Mouse (Mus musculus) forebrain, embryonic 16.5 days (tissue): Measurements from ENCODE around the gene Flvcr1. TPM values are rescaled to one million over a fixed set of nuclear protein-coding genes. Genes with fewer than 3 reads are reported as not detected.

ENCODE experiments used
- ATAC-seq: fragments of 200-750 bp; cut with Nextera tagmentation; 2 replicates; pipeline ENCODE4 v1.8.0; 2017; ENCODE audit warnings: mild to moderate bottlenecking, moderate library complexity
- H3K27ac ChIP-seq: fragments of 300-500 bp; sonication (generic); 2 replicates; pipeline ENCODE4 v1.5.1; 2014; ENCODE audit warnings: low read length, control low read depth
- H3K27me3 ChIP-seq: fragments of 300-500 bp; sonication (generic); replicated peaks from 2 replicates; pipeline ENCODE4 v1.6.1; 2014; ENCODE audit warnings: low read length; ENCODE audit not compliant: control insufficient read depth, insufficient read depth
- H3K36me3 ChIP-seq: fragments of 300-500 bp; sonication (generic); 2 replicates; pipeline ENCODE4 v1.6.1; 2014; ENCODE audit not compliant: control insufficient read depth, insufficient read depth
- H3K4me1 ChIP-seq: fragments of 300-500 bp; sonication (generic); replicated peaks from 2 replicates; pipeline ENCODE4 v1.6.1; 2014; ENCODE audit warnings: low read length; ENCODE audit not compliant: control insufficient read depth, insufficient read depth
- H3K4me2 ChIP-seq: fragments of 300-500 bp; sonication (generic); 2 replicates; pipeline ENCODE4 v1.6.1; 2014; ENCODE audit warnings: mild to moderate bottlenecking, low read length, control low read depth
- H3K4me3 ChIP-seq: fragments of 300-500 bp; sonication (generic); replicated peaks from 2 replicates; pipeline ENCODE4 v1.5.1; 2014; ENCODE audit warnings: mild to moderate bottlenecking, low read length, control low read depth
- H3K9ac ChIP-seq: fragments of 300-500 bp; sonication (generic); replicated peaks from 2 replicates; pipeline ENCODE4 v1.6.1; 2014; ENCODE audit warnings: low read depth, low read length, control low read depth
- H3K9me3 ChIP-seq: fragments of 300-500 bp; sonication (generic); 2 replicates; pipeline ENCODE4 v1.6.1; 2016; ENCODE audit warnings: low read length; ENCODE audit not compliant: control insufficient read depth
- WGBS: fragments of 180-500 bp; shearing (Covaris S2); extraction: QIAGEN DNeasy Blood & Tissue Kit; methylation state at CpG from one replicate; pipeline ENCODE4 v1.1.7; 2014; 5-methylcytosine and 5-hydroxymethylcytosine counted together
- polyA plus RNA-seq: library from polyadenylated mRNA; unstranded; fragments of >200 nt; fragmentation: Nextera tagmentation; extraction: Ambion mirVana; gene quantifications from 2 replicates; pipeline ENCODE4 v1.2.1, GENCODE M21; 2015

The Flvcr1 gene
- polyA plus RNA-seq, result 7.2 and 8.8 TPM in 2 replicates

DNA sequence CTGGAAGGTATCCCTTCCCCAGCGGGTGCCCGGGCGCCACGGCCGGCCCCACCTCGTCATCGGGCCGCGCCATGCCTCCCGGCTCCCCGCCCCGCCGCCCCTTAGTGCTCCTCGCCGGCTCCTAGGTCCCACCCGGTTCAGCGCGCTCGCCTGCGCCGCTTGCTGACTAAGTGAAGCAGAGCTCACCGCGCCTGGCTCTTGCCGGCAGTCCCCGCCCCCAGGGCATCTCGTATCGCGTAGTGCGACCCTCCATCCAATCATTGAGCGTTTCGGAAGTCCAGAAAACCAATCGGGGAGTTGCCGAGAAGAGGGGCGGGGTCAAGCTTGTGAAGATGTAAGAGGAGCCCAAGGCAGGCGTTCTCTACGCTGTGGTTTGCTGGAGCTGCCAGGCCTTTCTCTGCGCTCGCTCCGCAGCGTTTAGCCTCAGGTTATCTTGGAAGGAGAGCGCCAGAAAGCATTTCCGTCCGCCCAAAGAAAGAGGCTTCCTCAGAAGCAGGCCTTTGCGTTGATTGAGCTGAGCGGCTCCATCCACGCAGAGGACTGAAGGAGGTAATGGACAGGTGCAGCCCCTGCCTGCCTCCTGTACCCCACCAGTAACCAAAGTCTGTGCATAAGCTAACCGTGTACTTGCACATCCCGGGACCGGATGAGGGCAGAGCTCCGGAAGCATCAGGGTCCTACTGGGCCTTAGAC lies at the start of gene Flvcr1:
TSS of gene Flvcr1 (minus strand) at position 138 of the 693 bp plus-strand sequence.
- peak within 1 kb of the TSS; percentile 83 for H3K9ac ChIP-seq
- peak; percentile 99 for ATAC-seq
- H3K36me3 ChIP-seq, result no peaks in the 10 kb centered on the region; the same call in 1 of the 2 replicates
- no peaks in the 10 kb centered on the region for H3K27me3 ChIP-seq
- H3K9me3 ChIP-seq, result no peaks in the 10 kb centered on the region
- peaks cover 18% of the 10 kb centered on the region for H3K4me1 ChIP-seq
- H3K4me3 ChIP-seq, result peak within 1 kb of the TSS; percentile 62
- peak within 1 kb of the TSS; percentile 93 for H3K27ac ChIP-seq
- H3K4me2 ChIP-seq, result peak within 1 kb of the TSS; percentile 92
- WGBS, result under 1% methylated on average over 46 of the region's 50 CpGs

GRCm38 (mm10) chr1:191075199-191075883 lies 49.4 kb upstream of the Flvcr1 start:
- Histone ChIP-seq H3K9ac (no peak overlapping the region), H3K4me1 (no peaks in the 10 kb centered on the region), H3K9me3 (no peaks in the 10 kb centered on the region), H3K4me3 (no peak overlapping the region), H3K4me2 (no peak overlapping the region), H3K27ac (no peak overlapping the region), H3K36me3 (0 out of 2 replicates have a peak, but pooled peaks cover 4% of the 10 kb centered on the region), H3K27me3 (no peaks in the 10 kb centered on the region)
- WGBS, result 67% methylated on average over 10 of the region's 10 CpGs
- ATAC-seq, result 0 out of 2 replicates have a peak, but pooled peaks have one; percentile 15

DNA sequence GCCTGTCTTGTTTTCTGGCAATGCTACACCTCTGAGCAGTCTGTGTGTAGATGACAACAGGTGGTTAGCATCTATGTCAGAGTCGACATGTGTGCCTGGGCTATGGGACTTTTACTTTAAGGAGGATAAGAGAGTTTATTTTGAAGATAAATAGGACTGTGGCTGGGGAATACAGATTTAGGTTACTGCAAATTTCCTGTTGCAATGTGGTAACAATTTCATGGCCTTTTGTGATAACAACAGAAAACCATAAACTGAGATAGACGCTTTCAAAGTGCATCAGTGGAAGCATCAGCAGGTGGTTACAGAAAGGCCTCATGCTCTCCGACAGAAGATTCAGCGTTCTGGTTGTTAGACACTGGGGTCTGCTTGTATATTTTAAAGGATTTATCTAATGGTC lies 47.5 kb upstream of the Flvcr1 start:
- no peak for ATAC-seq
- no peak overlapping the region for H3K4me3 ChIP-seq
- H3K9ac ChIP-seq, result no peak overlapping the region
- no peak overlapping the region for H3K27ac ChIP-seq
- 0 out of 2 replicates have a peak, but pooled peaks cover 4% of the 10 kb centered on the region for H3K36me3 ChIP-seq
- H3K4me2 ChIP-seq, result no peak overlapping the region
- no peaks in the 10 kb centered on the region for H3K9me3 ChIP-seq
- 90% methylated on average over 4 of the region's 4 CpGs for WGBS
- no peaks in the 10 kb centered on the region for H3K27me3 ChIP-seq
- H3K4me1 ChIP-seq, result no peaks in the 10 kb centered on the region

DNA sequence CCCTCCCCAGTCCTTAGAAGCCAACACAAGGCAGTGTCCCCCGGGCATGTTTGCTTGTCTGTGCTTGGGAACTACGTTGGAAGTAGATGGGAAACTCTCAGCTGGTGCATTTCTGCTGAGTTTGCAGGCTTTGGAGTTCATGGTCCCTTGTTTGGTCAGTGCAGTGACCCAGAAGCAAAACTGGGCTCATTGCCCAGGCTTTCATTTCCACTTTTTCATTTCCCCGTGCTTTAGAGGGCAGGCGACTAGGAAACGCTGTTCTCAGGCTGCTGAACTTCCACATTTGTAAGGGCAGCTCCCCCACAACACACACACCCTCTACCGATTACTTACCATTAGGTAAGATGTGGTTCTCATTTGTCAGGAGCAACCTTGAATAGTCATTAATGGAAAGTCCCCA lies 47.0 kb upstream of the Flvcr1 start:
- H3K36me3 ChIP-seq, result 0 out of 2 replicates have a peak, but pooled peaks cover 4% of the 10 kb centered on the region
- no peak overlapping the region for H3K27ac ChIP-seq
- ATAC-seq, result no peak
- no peaks in the 10 kb centered on the region for H3K27me3 ChIP-seq
- no peak overlapping the region for H3K9ac ChIP-seq
- 54% methylated on average over 6 of the region's 6 CpGs for WGBS
- no peak overlapping the region for H3K4me2 ChIP-seq
- H3K4me3 ChIP-seq, result no peak overlapping the region
- no peaks in the 10 kb centered on the region for H3K9me3 ChIP-seq
- no peaks in the 10 kb centered on the region for H3K4me1 ChIP-seq

DNA sequence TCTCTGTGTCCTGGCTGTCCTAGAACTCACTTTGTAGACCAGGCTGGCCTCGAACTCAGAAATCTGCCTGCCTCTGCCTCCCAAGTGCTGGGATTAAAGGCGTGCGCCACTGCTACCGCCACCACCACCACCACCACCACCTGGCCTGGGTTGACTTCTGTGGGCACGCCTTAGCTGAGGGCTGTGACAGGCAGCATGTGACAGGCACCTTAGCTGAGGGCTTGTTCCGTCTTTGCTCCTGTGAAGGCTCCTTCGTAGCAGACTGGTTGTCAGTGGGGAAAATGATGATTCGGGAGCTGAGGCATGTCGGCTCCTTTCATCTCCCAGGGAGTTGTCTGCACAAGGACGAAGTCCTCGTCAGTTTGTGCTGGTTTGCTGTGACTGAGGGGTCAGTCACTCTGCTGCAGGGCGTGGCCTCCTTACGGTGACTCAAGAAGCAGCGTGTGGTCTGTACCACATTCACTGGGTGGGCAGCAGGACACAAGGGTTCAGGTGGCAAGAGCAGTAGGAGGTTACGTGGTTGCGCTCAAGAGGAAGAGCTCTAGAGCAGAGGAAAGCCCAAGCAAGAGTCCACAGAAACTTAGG lies 46.5 kb upstream of the Flvcr1 start:
- no peaks in the 10 kb centered on the region for H3K4me1 ChIP-seq
- H3K9ac ChIP-seq, result no peak overlapping the region
- ATAC-seq, result no peak
- no peak overlapping the region for H3K4me3 ChIP-seq
- whole genome bisulfite sequencing, result 93% methylated on average over 16 of the region's 16 CpGs
- 0 out of 2 replicates have a peak, but pooled peaks cover 4% of the 10 kb centered on the region for H3K36me3 ChIP-seq
- no peak overlapping the region for H3K4me2 ChIP-seq
- no peak overlapping the region for H3K27ac ChIP-seq
- H3K27me3 ChIP-seq, result no peaks in the 10 kb centered on the region
- H3K9me3 ChIP-seq, result no peaks in the 10 kb centered on the region

- Histone ChIP-seq H3K9me3 (no peaks in the 10 kb centered on the region), H3K9ac (no peak overlapping the region), H3K36me3 (0 out of 2 replicates have a peak, but pooled peaks cover 2% of the 10 kb centered on the region), H3K27ac (no peak overlapping the region), H3K4me2 (no peak overlapping the region), H3K27me3 (no peaks in the 10 kb centered on the region), H3K4me1 (no peaks in the 10 kb centered on the region), H3K4me3 (no peak overlapping the region)
- no peak for ATAC-seq
- WGBS, result 92% methylated on average over 6 of the region's 6 CpGs
Measured at GRCm38 (mm10) chr1:191071613-191072012, 45.7 kb upstream of the Flvcr1 start.

DNA sequence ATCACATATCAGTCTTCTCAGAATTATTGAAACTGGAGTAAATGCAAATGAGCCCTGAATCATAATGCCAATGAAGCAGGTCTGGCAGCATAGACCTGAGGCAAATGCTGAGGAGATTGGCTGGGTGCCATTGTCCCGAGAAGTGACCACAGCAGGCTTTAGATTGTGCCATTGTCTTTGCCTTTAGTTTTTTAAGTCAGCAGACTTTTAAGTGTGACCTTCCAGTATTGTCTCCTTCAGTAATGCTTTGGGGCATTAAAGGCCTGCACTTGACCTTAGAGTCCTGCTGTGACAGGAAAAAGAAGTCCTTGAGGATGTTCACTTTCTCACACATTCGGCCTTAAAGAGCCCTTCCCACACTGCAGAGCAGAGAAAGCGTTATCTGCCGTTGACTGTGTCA lies 44.3 kb upstream of the Flvcr1 start:
- WGBS, result 84% methylated on average over 4 of the region's 4 CpGs
- Histone ChIP-seq H3K27ac (no peak overlapping the region), H3K4me2 (no peak overlapping the region), H3K9me3 (no peaks in the 10 kb centered on the region), H3K27me3 (no peaks in the 10 kb centered on the region), H3K4me3 (no peak overlapping the region), H3K9ac (no peak overlapping the region), H3K36me3 (0 out of 2 replicates have a peak, but pooled peaks cover 2% of the 10 kb centered on the region), H3K4me1 (no peaks in the 10 kb centered on the region)
- no peak for ATAC-seq

DNA sequence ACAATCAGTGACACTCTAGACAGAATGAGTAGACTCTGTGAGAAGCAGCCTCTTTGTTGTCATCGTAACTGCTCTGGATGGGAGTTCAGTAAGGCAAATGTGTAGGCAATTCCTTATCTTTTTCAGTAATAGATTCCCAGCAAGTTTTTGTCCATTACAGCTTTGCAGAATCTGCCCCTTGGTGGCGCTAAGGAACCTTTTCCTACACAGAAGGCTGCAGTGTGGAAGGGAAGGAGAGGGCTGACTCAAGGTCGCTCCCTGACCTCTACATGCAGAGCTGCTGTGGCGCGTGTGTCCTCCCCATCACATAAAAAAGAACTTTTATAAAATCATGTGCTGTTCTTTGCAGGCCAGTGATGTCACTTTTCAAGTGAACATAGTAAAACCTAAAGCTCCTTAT lies 42.4 kb upstream of the Flvcr1 start:
- Histone ChIP-seq H3K27ac (no peak overlapping the region), H3K27me3 (no peaks in the 10 kb centered on the region), H3K36me3 (0 out of 2 replicates have a peak, but pooled peaks cover 2% of the 10 kb centered on the region), H3K9ac (no peak overlapping the region), H3K4me3 (no peak overlapping the region), H3K4me1 (peaks cover 6% of the 10 kb centered on the region), H3K4me2 (no peak overlapping the region), H3K9me3 (no peaks in the 10 kb centered on the region)
- ATAC-seq, result no peak
- 86% methylated on average over 5 of the region's 5 CpGs for WGBS

DNA sequence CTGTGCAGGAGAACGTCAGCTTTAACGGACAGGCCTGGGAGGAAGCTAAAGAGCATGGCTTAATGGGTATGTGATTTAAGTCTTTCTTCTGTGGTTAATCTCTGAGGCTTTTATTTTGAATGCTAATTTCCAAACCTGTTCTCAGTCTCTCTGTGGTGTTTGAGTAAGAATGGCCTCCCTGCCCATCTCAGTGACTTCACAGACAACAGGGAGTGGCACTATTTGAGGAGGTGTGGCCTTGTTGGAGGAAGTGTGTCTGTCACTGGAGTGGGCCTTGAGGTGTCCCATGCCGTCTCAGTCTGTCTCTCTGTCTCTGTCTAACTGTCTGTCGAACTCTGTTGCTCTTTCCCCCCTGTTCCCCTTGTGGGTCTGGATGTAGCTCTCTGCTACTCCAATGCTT lies 39.2 kb upstream of the Flvcr1 start:
- Histone ChIP-seq H3K4me1 (peaks cover 13% of the 10 kb centered on the region), H3K9me3 (no peaks in the 10 kb centered on the region), H3K27ac (no peak overlapping the region), H3K27me3 (no peaks in the 10 kb centered on the region), H3K36me3 (no peaks in the 10 kb centered on the region), H3K4me3 (no peak overlapping the region), H3K9ac (no peak overlapping the region), H3K4me2 (no peak overlapping the region)
- 82% methylated on average over 4 of the region's 4 CpGs for WGBS
- ATAC-seq, result no peak
